Mouse (Mus musculus): ENCODE measurements around the gene Kcnc3. TPM values are rescaled to one million over a fixed set of nuclear protein-coding genes. Genes with fewer than 3 reads are reported as not detected.

The Kcnc3 gene
- polyA plus RNA-seq, 1 experiment from 2014 or later: 0.20 TPM

GRCm38 (mm10) chr7:44651416-44651815 lies 61.0 kb downstream of the Kcnc3 start:
- no peak overlapping the region for H3K4me2 ChIP-seq (replicated peaks; ENCODE audit: low read depth)
- no peak overlapping the region for H3K27ac ChIP-seq (ENCODE audit: low read depth, low read length)
- no peak for TF ChIP-seq CTCF (IDR thresholded peaks at IDR 0.05; ENCODE audit: low read depth)
- ATAC-seq: no peak
- H3K9me3 ChIP-seq (ENCODE audit: control insufficient read depth): no peaks in the 10 kb centered on the region
- H3K4me3 ChIP-seq (ENCODE audit: low read depth, low read length): no peak overlapping the region
- WGBS: 78% methylated on average over 7 of the region's 7 CpGs
- H3K4me1 ChIP-seq (replicated peaks; ENCODE audit: control insufficient read depth, insufficient read depth, low read length): no peaks in the 10 kb centered on the region
- H3K9ac ChIP-seq (ENCODE audit: low read depth, low read length): no peak overlapping the region
- peaks cover 49% of the 10 kb centered on the region for H3K36me3 ChIP-seq (ENCODE audit: control insufficient read depth, insufficient read depth)
- no peaks in the 10 kb centered on the region for H3K27me3 ChIP-seq (replicated peaks; ENCODE audit: control insufficient read depth, insufficient read depth, low read length)

- 61% methylated on average over 8 of the region's 8 CpGs for WGBS
Observed at GRCm38 (mm10) chr7:44653773-44654172, 63.3 kb downstream of the Kcnc3 start.

More at GRCm38 (mm10) chr7:44653773-44654172, 63.3 kb downstream of the Kcnc3 start:
- Histone ChIP-seq H3K4me2 (replicated peaks; ENCODE audit: low read depth) (no peak overlapping the region), H3K9ac (ENCODE audit: low read depth, low read length) (no peak overlapping the region), H3K27me3 (replicated peaks; ENCODE audit: control insufficient read depth, insufficient read depth, low read length) (no peaks in the 10 kb centered on the region), H3K36me3 (ENCODE audit: control insufficient read depth, insufficient read depth) (peaks cover 51% of the 10 kb centered on the region), H3K27ac (ENCODE audit: low read depth, low read length) (no peak overlapping the region), H3K4me3 (ENCODE audit: low read depth, low read length) (no peak overlapping the region), H3K4me1 (replicated peaks; ENCODE audit: control insufficient read depth, insufficient read depth, low read length) (no peaks in the 10 kb centered on the region), H3K9me3 (ENCODE audit: control insufficient read depth) (no peaks in the 10 kb centered on the region)
- ATAC-seq: no peak
- TF ChIP-seq CTCF (IDR thresholded peaks at IDR 0.05; ENCODE audit: low read depth): peak; percentile 65

Other genes starting within 250 kb of the Kcnc3 start
- 0.55 and 0.58 TPM in 2 replicates for gene Syt3, start 206.6 kb upstream of the Kcnc3 start, polyA plus RNA-seq (2015; fragmentation: Nextera tagmentation; extraction: Ambion mirVana)
- 0.51 and 0.60 TPM in 2 replicates for gene 1700008O03Rik, start 204.8 kb upstream of the Kcnc3 start, polyA plus RNA-seq (2015; fragmentation: Nextera tagmentation; extraction: Ambion mirVana)
- 0.35 and 0.54 TPM in 2 replicates for gene Lrrc4b, start 161.6 kb upstream of the Kcnc3 start, polyA plus RNA-seq (2015; fragmentation: Nextera tagmentation; extraction: Ambion mirVana)
- 1.5 and 1.7 TPM in 2 replicates for gene Aspdh, start 125.3 kb upstream of the Kcnc3 start, polyA plus RNA-seq (2015; fragmentation: Nextera tagmentation; extraction: Ambion mirVana)
- gene Josd2, start 122.7 kb upstream of the Kcnc3 start, polyA plus RNA-seq (2015; fragmentation: Nextera tagmentation; extraction: Ambion mirVana): 28.6 and 30.3 TPM in 2 replicates
- 68.6 and 74.8 TPM in 2 replicates for gene Emc10, start 94.1 kb upstream of the Kcnc3 start, polyA plus RNA-seq (2015; fragmentation: Nextera tagmentation; extraction: Ambion mirVana)
- 4.4 and 5.2 TPM in 2 replicates for gene Fam71e1, start 94.1 kb upstream of the Kcnc3 start, polyA plus RNA-seq (2015; fragmentation: Nextera tagmentation; extraction: Ambion mirVana)
- gene Mybpc2, start 66.0 kb upstream of the Kcnc3 start, polyA plus RNA-seq (2015; fragmentation: Nextera tagmentation; extraction: Ambion mirVana): 0.13 and 0.18 TPM in 2 replicates
- gene Spib, start 58.6 kb upstream of the Kcnc3 start, polyA plus RNA-seq (2015; fragmentation: Nextera tagmentation; extraction: Ambion mirVana): 0.17 and 0.33 TPM in 2 replicates
- 16.8 and 18.3 TPM in 2 replicates for gene Pold1, start 41.8 kb upstream of the Kcnc3 start, polyA plus RNA-seq (2015; fragmentation: Nextera tagmentation; extraction: Ambion mirVana)
- gene Nr1h2, start 36.7 kb upstream of the Kcnc3 start, polyA plus RNA-seq (2015; fragmentation: Nextera tagmentation; extraction: Ambion mirVana): 71.3 and 73.9 TPM in 2 replicates
- 0.99 and 1.1 TPM in 2 replicates for gene Napsa, start 18.3 kb upstream of the Kcnc3 start, polyA plus RNA-seq (2015; fragmentation: Nextera tagmentation; extraction: Ambion mirVana)
- 114 and 141 TPM in 2 replicates for gene Myh14, start 80.2 kb downstream of the Kcnc3 start, polyA plus RNA-seq (2015; fragmentation: Nextera tagmentation; extraction: Ambion mirVana)
- gene Izumo2, start 118.1 kb downstream of the Kcnc3 start, polyA plus RNA-seq (2015; fragmentation: Nextera tagmentation; extraction: Ambion mirVana): not detected in 2 replicates
- gene Vrk3, start 157.7 kb downstream of the Kcnc3 start, polyA plus RNA-seq (2015; fragmentation: Nextera tagmentation; extraction: Ambion mirVana): 35.1 and 37.0 TPM in 2 replicates
- 0.24 and 0.26 TPM in 2 replicates for gene Zfp473, start 160.4 kb downstream of the Kcnc3 start, polyA plus RNA-seq (2015; fragmentation: Nextera tagmentation; extraction: Ambion mirVana)
- 28.0 and 28.1 TPM in 2 replicates for gene Nup62, start 225.4 kb downstream of the Kcnc3 start, polyA plus RNA-seq (2015; fragmentation: Nextera tagmentation; extraction: Ambion mirVana)
- gene Il4i1, start 225.7 kb downstream of the Kcnc3 start, polyA plus RNA-seq (2015; fragmentation: Nextera tagmentation; extraction: Ambion mirVana): 0.82 and 0.89 TPM in 2 replicates
- gene Atf5, start 226.0 kb downstream of the Kcnc3 start, polyA plus RNA-seq (2015; fragmentation: Nextera tagmentation; extraction: Ambion mirVana): 6.5 and 6.6 TPM in 2 replicates

Data from intestine, postnatal 0 days (tissue).